Mouse (Mus musculus) megakaryocyte, adult 5-6 weeks (primary cell): Measurements from ENCODE around the gene Mlycd. TPM values are rescaled to one million over a fixed set of nuclear protein-coding genes. Genes with fewer than 3 reads are reported as not detected.
A peak's percentile ranks its signal among the peaks of the same experiment; 100 is the strongest.
"Not testable (repeated sequence)": the region's sequence is repeated elsewhere in the genome, so short reads cannot be mapped to it uniquely, and the experiment has no call there.

Experiments used
- ATAC-seq: 2 replicates; pipeline ENCODE4 v1.8.0; 2016; ENCODE audit warnings: mild to moderate bottlenecking, inconsistent platforms; ENCODE audit not compliant: poor library complexity, severe bottlenecking
- total RNA-seq, 2 experiments: library from RNA; stranded (forward) in 1 of 2; stranded (reverse) in 1 of 2; fragments of 153-499, 151-499 nt in 1 of 2; fragments of 221-1000, 200-1000 nt in 1 of 2; gene quantifications; 2 replicates each; pipeline versions ENCODE4 v1.2.3 to v1.2.4; 2015 to 2017

Gene Mlycd
- total RNA-seq (2015) (5.4 and 6.5 TPM in 2 replicates), total RNA-seq (2017) (5.7 and 7.5 TPM in 2 replicates)

DNA sequence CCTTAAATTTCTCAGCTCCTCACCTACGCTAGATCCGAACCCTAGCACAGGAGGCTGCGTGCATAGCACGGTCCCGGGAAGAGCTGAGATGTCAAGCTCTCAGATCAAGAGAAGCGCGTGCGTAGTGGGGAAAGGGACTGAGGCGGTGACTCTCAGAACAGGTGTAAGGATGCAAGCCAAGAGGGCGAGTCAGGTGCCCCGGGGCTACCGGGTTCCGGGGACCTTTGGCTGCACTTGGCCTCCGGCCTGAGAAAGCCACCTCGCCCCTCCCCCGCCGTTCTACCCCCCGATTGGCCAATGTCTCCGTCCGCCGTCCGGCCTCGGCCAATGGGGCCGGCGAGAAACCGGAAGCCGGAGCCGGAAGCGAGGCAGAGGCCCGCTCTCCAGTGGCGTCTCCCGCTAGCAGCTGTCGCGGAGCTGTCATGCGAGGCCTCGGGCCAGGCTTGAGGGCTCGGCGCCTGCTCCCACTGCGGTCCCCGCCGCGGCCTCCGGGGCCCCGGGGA lies at the start of gene Mlycd:
Mlycd (plus strand) TSS at position 355 of the 503 bp plus-strand sequence.
- peak; percentile 100 for ATAC-seq

DNA sequence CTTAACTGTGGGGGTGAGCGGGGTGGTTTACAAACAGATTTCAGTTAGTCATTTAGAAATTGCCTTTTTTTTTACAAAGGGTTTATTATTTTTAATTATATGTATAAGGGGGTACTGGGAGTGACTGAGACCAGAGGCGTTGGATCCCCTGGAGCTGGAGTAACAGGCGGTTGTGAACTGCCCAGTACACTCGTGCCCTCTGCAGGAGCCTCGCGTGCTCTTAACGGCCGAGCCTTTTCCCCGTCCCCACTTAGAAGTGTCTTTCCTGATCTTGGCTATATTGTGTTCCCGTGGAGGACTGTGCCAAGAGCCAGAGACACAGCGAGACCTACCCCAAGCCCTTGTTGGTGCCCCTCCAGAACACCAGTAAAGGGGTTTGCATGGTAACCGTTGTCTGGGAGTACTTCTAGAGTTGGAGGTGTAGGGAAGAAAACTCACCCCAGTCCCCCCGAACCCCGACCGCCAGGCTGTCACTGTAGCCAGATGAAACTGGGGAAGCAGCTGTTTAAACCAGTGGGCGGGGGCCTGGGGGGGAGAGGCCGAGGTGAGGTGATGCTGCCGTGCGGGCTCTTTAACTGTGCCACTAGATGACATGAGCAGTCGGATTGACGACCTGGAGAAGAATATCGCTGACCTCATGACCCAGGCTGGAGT lies 49.5 kb upstream of the Mlycd start:
- no peak for ATAC-seq

DNA sequence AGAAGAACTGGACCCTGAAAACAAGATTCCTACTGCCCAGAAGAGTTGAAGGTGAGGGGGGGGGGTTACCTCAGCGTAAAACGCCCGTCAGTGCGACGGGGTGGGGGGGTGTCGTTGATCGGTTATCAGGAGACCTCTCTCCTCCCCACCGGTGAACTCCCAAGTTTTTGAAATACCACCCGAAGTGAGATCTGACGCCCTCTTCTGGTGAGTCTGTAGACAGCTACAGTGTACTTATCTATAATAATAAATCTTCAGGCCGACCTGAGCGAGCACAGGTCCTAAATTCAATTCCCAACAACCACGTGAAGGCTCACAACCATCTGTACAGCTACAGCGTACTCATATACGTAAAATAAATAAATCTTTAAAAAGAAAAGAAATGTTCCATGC lies 49.0 kb upstream of the Mlycd start:
- no peak for ATAC-seq

DNA sequence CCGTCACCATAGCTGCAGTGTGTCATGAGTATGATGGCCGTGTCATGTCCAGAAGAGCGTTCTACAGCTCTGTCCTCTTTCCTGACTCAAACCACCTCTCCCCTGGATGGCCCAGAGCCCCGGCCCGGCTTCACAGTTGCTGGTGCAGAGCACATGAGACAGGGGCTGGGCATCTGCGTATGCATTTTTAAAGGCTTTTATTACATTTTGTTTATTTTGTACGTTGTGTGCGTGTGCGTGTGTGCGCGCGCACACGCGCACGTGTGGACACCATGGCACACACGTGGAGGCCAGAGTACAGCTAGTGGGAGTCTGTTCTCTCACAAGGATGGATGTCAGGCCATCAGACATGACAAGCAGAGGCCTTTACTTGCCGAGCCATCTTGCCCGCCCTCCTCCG lies 43.0 kb upstream of the Mlycd start:
- ATAC-seq: no peak

DNA sequence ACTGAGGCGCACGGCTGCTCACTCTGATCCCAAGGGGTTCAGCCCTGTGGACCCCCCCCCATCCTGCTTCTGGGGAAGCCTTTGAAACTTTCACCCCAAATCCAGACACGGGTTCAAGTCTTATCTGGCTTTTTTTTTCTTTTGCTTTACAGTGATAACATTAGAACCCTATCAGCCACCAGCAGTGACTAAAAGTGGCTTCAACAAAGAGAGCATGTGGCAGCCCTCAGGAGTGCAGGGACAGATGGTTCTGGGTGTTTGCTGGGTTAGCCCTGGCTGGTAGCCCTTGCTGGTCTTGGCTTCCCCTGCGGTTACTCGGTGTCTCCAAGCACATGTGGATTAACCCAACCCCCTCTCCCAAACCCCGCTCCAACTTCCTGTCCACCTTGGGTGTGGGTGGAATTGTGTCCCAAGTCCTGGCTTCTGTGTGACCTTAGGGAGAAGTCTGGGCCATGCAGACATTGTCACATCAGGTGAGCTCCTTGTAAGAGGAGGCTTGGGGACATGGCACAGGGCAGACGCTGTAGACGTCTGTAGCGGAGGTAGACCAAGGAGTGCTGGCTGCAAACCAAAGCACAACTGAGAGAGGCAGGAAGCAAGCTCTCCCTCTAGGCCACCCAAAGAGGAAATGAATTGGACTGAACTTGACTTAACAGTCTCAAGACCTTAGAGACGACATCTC lies 41.6 kb upstream of the Mlycd start:
- peak; percentile 85 for ATAC-seq

DNA sequence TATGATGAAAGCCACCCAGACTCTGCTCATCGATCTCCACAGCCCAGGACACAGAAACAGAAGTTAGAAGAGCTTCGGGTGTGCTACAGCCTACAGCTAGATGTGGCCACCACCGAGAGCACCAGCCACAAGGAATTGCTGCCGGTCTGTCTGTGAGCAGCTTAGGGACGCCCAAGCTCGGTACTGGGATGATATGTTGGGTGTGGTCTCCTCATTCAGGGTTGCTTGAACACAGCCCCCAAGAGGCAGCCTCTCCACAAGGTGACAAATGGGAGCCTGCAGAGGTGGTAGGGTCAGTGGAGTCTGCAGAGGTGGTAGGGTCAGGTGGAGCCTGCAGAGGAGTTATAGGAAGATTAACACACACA lies 41.0 kb upstream of the Mlycd start:
- ATAC-seq: no peak

DNA sequence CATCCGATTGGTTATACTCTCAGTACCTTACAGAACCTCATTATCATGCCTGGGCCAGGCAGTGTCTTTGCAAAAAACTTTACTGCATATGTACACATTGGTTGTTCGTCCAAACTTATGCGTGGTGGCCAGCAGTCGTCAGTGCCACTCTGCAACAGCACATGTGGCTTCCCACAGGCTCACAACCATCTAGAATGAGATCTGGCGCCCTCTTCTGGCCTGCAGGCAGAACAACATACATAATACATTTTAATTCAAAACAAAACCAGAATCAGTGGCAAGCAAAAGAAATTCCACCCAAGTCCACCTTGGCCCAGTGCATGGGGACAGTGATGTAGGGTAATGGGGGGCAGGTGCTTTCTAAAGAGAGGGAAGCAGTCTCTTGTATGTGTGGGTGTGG lies 38.0 kb upstream of the Mlycd start:
- ATAC-seq: not testable (repeated sequence)

DNA sequence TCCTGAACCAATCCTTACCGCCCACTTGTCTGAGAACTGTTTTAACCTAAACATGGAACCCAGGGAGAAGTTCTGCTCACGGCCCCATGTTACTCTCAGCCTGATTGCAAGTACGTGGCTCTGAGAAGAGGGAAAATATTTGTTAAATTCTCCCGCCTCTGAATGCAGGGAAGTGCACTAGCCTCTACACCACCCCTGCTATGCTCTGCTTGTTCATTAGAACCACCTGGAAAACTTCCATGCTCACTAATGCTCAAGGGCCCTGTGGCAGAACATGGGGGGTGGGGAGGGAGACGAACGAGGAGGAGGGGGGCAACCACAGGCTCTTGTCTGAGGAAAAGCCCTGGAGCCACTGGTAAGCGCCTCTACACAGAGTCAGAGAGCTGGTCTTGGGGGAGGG lies 36.5 kb upstream of the Mlycd start:
- ATAC-seq: no peak

DNA sequence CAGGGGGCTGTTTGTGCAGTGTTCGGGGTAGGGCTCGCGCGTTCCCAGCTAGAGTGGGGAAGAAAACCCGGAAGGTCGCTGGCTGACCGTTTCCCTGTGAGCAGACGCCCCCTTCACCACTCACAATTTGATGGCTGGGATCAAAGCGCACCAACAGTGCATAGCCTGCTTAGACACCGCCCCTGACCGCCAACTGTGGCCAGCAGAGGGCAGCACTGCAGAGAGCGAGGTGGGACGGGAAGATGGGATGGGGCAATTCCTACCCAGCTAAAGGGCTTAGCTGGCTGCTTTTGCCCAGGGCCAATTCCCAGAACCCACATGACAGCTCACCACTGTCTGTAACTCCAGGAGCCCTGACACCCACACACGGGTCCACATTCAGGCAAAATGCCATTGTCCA lies 35.8 kb upstream of the Mlycd start:
- ATAC-seq: peak; percentile 87

DNA sequence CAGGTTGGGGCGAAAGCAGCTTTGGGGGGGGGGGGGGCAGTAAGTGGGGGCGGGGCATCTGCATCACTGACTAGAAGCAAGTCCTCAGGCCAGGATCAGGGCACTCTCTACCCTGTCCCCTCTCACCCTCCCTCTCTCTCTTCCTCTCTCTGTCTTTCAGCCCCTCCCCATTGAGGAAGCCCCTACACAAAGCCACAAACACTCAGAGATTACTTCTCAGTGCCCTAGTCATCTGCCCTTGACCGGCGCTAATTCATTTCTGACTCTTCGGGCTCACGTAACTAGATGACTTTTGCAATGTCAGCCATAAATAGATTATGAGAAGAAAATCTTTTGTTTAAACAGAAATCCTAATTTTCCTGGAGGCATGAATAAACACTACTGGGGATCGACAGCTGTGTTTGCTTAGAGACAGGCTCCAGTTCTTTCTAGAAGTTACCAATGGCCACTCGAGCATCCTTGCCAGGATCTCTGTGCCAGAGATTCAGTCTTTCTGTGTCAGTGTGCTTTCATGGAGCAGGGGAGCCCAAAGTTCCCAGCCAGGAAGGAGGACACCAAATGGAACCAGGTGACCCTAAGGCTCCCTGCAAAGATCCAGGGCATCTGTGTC lies 33.9 kb upstream of the Mlycd start:
- ATAC-seq: no peak

DNA sequence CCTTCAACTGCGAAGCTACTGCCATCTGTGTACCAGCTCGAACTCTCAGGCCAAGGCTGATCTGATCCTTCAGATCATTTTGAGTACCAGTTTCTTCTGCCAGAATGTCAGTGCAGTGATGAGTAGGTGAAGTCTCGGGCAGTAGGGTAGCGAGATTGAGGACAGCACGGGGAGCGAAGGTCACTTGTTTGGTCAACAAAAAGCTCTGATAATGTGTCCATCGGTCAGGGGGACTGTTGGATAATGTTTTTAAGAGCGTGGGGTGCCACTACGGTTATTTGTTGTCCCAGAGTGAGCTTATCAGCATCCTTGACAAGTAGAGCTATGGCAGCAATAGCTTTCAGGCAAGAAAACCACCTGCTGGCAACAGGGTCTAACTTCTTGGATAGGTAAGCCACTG lies 20.0 kb upstream of the Mlycd start:
- not testable (repeated sequence) for ATAC-seq

DNA sequence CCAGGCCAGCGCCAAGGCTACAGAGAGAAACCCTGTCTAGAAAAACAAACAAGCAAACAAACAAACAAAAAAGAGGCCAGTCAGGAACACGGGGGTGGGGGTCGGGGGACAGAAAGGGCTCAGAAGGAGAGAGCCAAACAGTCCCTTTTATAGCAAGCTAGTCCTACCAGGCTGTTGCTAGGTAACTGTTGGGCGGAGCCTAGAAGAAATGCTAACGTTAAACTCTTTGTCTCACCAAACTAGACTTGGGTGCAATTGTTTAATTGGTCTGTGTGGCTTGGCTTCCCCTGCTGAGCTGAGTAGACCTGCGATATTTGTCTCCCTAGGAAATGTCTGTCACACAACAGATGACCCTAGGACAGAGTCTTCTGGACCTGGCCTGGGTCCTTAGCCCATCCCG lies 16.2 kb upstream of the Mlycd start:
- ATAC-seq: no peak

DNA sequence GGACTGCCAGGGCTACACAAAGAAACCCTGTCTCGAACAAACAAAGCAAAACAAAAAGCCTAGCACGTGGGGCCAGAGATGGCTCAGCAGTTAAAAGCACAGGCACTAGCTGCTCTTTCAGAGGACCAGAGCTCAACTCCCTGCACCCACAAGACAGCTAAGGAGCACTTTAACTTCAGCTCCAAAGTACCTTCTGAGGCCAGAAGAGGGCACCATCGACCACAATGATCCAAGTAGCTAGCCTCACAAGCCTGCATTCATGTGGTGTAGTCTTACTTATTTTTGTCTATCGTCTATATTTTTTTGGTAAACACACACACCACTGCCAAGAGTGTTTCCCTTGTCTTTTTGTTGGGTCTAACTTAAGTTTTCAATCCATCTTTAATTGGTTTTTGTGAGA lies 14.1 kb upstream of the Mlycd start:
- peak; percentile 91 for ATAC-seq

DNA sequence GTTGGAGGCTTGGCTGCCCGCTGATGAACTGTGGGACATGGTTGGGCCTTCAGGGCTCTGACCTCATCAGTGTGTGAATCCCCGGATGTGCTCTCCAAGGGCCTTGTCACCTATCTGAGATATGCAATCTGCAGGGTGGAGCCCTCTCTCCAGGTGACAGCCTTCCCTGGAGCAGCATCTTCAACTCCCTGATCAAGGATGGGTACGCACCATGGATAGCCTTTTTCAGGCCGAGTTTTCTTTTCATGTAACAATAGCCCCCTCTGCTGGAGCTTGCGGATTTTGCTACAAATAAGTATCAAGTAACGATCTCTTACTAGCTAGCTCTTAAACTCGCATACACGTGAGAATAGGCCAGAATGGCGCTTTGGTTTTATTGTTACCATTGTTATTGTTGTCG lies 10.2 kb upstream of the Mlycd start:
- ATAC-seq: peak; percentile 78

DNA sequence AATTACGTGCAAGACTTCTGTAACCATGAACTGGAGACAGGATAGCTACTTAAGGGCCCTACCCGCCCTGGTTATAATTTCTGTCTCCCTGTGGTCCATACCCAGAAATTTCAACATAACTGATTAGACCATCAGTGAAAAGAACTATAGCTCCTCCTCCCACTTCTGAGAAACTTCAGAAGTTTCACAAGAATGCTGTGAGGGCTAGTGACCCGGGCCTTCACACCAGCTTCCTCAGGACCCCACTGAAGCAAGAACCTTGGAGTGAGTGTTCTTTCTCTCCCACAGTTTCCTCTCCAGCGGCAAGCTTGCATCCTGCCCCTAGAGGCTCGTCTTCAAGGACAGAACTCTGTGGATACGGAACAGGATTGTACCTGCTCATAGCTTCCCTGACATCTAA lies 8.8 kb upstream of the Mlycd start:
- no peak for ATAC-seq

DNA sequence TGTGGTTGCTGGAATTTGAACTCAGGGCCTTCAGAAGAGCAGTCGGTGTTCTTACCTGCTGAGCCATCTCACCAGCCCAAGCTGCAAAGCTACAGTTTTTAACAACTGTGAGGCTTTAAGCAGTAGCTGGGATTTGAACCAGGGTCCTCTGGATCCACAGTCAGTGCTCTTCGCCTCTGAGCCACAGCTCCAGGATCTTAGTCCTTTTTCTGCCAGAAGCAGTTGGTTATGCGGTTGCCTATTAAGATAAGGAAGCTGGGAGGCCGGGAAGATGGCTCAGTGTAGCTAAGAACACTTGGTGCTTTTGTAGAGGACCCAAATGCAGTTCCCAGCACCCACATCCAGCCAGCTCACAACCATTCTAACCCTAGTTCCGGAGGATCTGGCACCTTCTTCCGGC lies 7.7 kb upstream of the Mlycd start:
- ATAC-seq: no peak

DNA sequence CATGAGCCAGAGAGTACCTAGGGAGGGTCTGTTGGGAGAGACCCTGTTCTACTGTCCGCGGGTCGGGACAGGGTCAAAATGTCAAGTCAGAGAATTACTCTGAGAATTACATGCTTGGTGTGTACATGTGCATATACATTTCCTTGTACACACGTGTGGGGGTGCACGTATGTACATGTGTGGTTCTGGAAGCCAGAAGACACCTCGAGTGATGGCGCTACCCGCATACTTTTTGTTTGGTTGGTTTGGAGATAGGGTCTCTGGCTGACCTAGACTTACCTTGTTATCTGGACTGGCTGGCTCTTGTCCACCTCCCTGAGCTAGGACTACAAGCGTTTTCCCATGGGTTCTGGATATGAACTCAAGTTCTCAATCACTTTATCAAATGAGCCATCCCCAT lies 581 bp upstream of the Mlycd start:
- ATAC-seq: no peak

DNA sequence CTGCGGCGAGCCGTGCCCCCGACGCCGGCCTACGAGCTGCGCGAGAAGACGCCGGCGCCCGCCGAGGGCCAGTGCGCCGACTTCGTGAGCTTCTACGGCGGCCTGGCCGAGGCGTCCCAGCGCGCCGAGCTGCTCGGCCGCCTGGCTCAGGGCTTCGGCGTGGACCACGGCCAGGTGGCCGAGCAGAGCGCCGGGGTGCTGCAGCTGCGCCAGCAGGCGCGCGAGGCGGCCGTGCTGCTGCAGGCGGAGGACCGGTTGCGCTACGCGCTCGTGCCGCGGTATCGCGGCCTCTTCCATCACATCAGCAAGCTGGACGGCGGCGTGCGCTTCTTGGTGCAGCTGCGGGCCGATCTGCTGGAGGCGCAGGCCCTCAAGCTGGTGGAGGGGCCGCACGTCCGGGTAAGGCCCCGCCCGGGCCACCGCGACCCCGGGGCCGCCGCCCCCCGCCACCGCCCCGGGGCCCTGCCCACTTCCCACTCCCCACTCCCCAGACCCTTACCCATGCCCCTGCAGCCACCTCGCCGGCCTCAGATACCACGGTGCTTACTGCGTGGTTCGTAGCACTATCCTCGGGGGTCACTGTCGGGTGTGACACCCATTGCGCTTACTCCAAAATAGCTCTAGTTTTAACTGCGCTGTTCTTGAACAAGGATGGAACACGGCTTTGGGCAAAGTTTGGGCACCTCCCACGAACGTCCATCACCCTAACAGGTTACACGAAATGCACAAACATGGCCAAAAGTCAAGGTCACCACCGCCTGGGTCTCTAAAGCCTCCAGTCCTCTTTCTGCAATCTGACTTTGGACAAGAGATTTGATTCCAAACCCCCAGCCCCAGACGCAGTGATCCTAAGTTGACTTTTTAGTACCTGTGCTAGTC lies 633 bp downstream of the Mlycd start:
- ATAC-seq: 0 out of 2 replicates have a peak, but pooled peaks have one; percentile 7

DNA sequence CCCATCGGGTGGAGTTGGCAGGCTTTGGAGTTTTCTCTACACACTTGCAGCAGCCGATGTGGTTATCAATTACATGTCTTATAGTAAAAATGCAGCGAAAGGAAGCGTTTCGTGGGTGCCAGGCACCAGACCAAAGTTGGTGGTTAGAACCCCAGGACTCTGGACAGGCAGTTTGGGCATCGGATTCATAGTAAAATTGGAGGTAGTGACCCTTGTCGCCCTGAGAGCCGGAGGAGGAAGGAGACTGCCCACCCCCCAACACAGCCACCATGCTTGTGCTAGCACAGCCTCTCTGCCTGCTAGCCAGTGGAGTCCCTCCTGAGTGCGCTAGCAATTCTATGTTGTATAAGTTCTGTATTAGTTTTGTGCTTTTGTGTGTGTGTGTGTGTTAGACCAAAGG lies 3.9 kb downstream of the Mlycd start:
- ATAC-seq: no peak

DNA sequence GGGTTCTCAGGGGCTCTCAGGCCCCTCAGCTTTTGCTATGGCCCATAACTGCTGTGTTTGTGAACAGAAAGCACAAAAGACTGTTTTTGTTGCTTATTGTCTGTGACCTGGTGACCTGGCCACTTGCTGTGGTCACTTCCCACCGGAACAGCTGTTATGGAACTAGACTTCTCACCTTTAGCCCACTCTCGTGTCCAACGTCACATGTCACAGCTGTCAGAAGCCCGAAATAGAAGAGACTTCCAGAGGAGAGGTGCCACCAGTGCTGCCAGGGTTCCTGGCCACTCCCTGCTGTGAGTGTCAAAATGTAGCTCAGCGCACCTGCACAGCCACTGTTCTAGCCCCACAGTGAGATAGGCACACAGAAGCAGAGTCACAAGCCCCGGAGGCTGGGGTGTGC lies 4.6 kb downstream of the Mlycd start:
- ATAC-seq: no peak

DNA sequence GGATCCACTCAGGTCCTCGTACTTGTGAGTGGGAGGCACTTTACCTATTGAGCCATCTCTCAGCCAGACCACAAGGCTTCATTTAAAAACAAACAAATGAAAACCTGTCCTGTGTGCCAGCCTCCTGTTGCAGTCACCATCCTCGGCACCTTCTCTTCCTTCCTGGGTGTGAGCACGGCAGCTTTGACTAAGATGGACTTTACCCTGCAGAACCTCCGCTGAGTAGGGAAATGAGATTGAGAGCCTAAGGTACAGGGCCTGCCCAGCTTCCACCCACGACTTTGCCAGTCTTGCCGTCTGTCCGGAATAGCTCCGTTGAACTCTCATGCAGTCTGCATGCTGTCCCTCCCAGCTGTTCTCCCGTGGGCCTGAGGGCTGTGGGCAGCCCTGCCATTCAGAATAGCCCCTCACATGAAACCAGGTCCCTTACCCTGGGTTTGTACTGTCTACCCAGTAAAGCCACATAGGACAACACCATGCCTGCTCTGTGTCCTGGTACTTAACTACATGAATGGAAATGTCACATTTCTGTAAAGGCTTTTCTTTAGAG lies 5.5 kb downstream of the Mlycd start:
- ATAC-seq: no peak
